Mouse (Mus musculus) T-helper 17 cell (primary cell): ENCODE results near the gene Eif2b1.
"Not testable (repeated sequence)": the region's sequence is repeated elsewhere in the genome, so short reads cannot be mapped to it uniquely, and the experiment has no call there.

ENCODE experiments used
- in situ Hi-C, 2 experiments: fragments of 300-600 bp; cut with MboI, MseI; formaldehyde crosslinking; loops; 1 replicate in 1 of 2; 2 replicates in 1 of 2; pipeline ENCODE4 v1.15.1; 2025; ENCODE audit warnings: high pct_unique_total_duplicates in 2 of 2

Eif2b1 gene

GRCm38 (mm10) chr5:124551349-124552093, 27.4 kb downstream of the Eif2b1 start:
- in situ Hi-C loops: not testable (repeated sequence)

- in situ Hi-C loops: not testable (repeated sequence)
Measured at GRCm38 (mm10) chr5:124550737-124551136, 28.2 kb downstream of the Eif2b1 start.

- in situ Hi-C loops: loop anchor here in 1 of 2 experiments (5.0 to 10.0 kb wide), 2 partner anchors 114 to 187 kb away; partner anchors contain the start of gene Sbno1
Measured at GRCm38 (mm10) chr5:124541602-124541973, 37.3 kb downstream of the Eif2b1 start.

GRCm38 (mm10) chr5:124540905-124541601, 37.9 kb downstream of the Eif2b1 start:
- in situ Hi-C loops: loop anchor here in 1 of 2 experiments (5.0 to 10.0 kb wide), 2 partner anchors 114 to 186 kb away; partner anchors contain the start of gene Sbno1

GRCm38 (mm10) chr5:124540383-124540786, 38.5 kb downstream of the Eif2b1 start, which contains the start of gene Tmed2:
TSS of gene Tmed2 (plus strand) at chr5:124540695.
- in situ Hi-C loops: loop anchor here in 1 of 2 experiments (5.0 to 10.0 kb wide), 2 partner anchors 113 to 186 kb away; partner anchors contain the start of gene Sbno1

GRCm38 (mm10) chr5:124539905-124540304, 39.0 kb downstream of the Eif2b1 start:
- in situ Hi-C loops: loop anchor here (5.0 to 10.0 kb wide), 4 partner anchors 43 to 185 kb away; partner anchors contain the start of genes Kmt5a (in 1 of the 2) and Sbno1 (in 1 of the 2)

- in situ Hi-C loops: loop anchor here in 1 of 2 experiments (5.0 to 10.0 kb wide), 2 partner anchors 42 to 104 kb away; partner anchors contain the start of gene Kmt5a
Measured at GRCm38 (mm10) chr5:124538813-124539792, 39.8 kb downstream of the Eif2b1 start.

GRCm38 (mm10) chr5:124536776-124537175, 42.2 kb downstream of the Eif2b1 start:
- in situ Hi-C loops: loop anchor here in 1 of 2 experiments (5.0 to 10.0 kb wide), 2 partner anchors 39 to 102 kb away; partner anchors contain the start of gene Kmt5a

GRCm38 (mm10) chr5:124535016-124535415, 43.9 kb downstream of the Eif2b1 start:
- in situ Hi-C loops: loop anchor here in 1 of 2 experiments (5.0 to 10.0 kb wide), 2 partner anchors 38 to 100 kb away; partner anchors contain the start of gene Kmt5a

- in situ Hi-C loops: loop anchor here in 1 of 2 experiments (10.0 kb wide), 1 partner anchor 98 kb away; the partner anchor contains the start of gene Kmt5a
Measured at GRCm38 (mm10) chr5:124532451-124532850, 46.5 kb downstream of the Eif2b1 start.

GRCm38 (mm10) chr5:124531583-124531930, 47.4 kb downstream of the Eif2b1 start:
- in situ Hi-C loops: loop anchor here in 1 of 2 experiments (10.0 kb wide), 1 partner anchor 97 kb away; the partner anchor contains the start of gene Kmt5a

GRCm38 (mm10) chr5:124530655-124531582, 48.0 kb downstream of the Eif2b1 start, which contains the start of gene Rilpl1:
TSS of gene Rilpl1 (minus strand) at chr5:124531391.
- in situ Hi-C loops: loop anchor here in 1 of 2 experiments (10.0 kb wide), 1 partner anchor 96 kb away; the partner anchor contains the start of gene Kmt5a

- in situ Hi-C loops: loop anchor here in 1 of 2 experiments (10.0 kb wide), 1 partner anchor 95 kb away; the partner anchor contains the start of gene Kmt5a
Measured at GRCm38 (mm10) chr5:124529697-124530096, 49.2 kb downstream of the Eif2b1 start.

- in situ Hi-C loops: no loop called here
Measured at GRCm38 (mm10) chr5:124529191-124529651, 49.7 kb downstream of the Eif2b1 start.

- in situ Hi-C loops: no loop called here
Measured at GRCm38 (mm10) chr5:124528791-124529190, 50.1 kb downstream of the Eif2b1 start.

GRCm38 (mm10) chr5:124528351-124528750, 50.6 kb downstream of the Eif2b1 start:
- in situ Hi-C loops: no loop called here

- in situ Hi-C loops: no loop called here
Measured at GRCm38 (mm10) chr5:124524943-124525342, 54.0 kb downstream of the Eif2b1 start.

GRCm38 (mm10) chr5:124523032-124523431, 55.9 kb downstream of the Eif2b1 start:
- in situ Hi-C loops: no loop called here

- in situ Hi-C loops: no loop called here
Measured at GRCm38 (mm10) chr5:124521588-124521987, 57.3 kb downstream of the Eif2b1 start.
